Mouse (Mus musculus): ENCODE measurements around the gene Ryr1. TPM values are rescaled to one million over a fixed set of nuclear protein-coding genes. Genes with fewer than 3 reads are reported as not detected.
A peak's percentile ranks its signal among the peaks of the same experiment; 100 is the strongest.

Ryr1 gene
- polyA plus RNA-seq, 1 experiment from 2014 or later = 2.8 TPM

- Histone ChIP-seq H3K36me3 (no peaks in the 10 kb centered on the region), H3K9me3 (no peaks in the 10 kb centered on the region), H3K9ac (replicated peaks) (no peak overlapping the region), H3K27ac (replicated peaks) (no peak overlapping the region), H3K4me1 (no peaks in the 10 kb centered on the region), H3K4me2 (replicated peaks) (no peak overlapping the region), H3K27me3 (no peaks in the 10 kb centered on the region), H3K4me3 (no peak overlapping the region)
- WGBS = 88% methylated on average over 3 of the region's 3 CpGs
- ATAC-seq (ENCODE audit: low FRiP score, low read depth) = no peak
These were observed 131.6 kb downstream of the Ryr1 start for GRCm38 (mm10) chr7:28993402-28993801.

- Histone ChIP-seq H3K27me3 (no peaks in the 10 kb centered on the region), H3K9ac (replicated peaks) (no peak overlapping the region), H3K4me1 (no peaks in the 10 kb centered on the region), H3K36me3 (no peaks in the 10 kb centered on the region), H3K4me2 (replicated peaks) (no peak overlapping the region), H3K9me3 (no peaks in the 10 kb centered on the region), H3K4me3 (no peak overlapping the region), H3K27ac (replicated peaks) (no peak overlapping the region)
- 88% methylated on average over 3 of the region's 3 CpGs for WGBS
- ATAC-seq (ENCODE audit: low FRiP score, low read depth) = no peak
These were observed 132.0 kb downstream of the Ryr1 start for GRCm38 (mm10) chr7:28992997-28993396.

GRCm38 (mm10) chr7:28991616-28992015 lies 133.4 kb downstream of the Ryr1 start:
- Histone ChIP-seq H3K36me3 (no peaks in the 10 kb centered on the region), H3K9me3 (no peaks in the 10 kb centered on the region), H3K4me3 (no peak overlapping the region), H3K9ac (replicated peaks) (no peak overlapping the region), H3K4me1 (no peaks in the 10 kb centered on the region), H3K4me2 (replicated peaks) (no peak overlapping the region), H3K27ac (replicated peaks) (no peak overlapping the region), H3K27me3 (no peaks in the 10 kb centered on the region)
- 58% methylated on average over 5 of the region's 5 CpGs for WGBS
- ATAC-seq (ENCODE audit: low FRiP score, low read depth) = no peak

- Histone ChIP-seq H3K9ac (replicated peaks) (no peak overlapping the region), H3K27me3 (no peaks in the 10 kb centered on the region), H3K4me2 (replicated peaks) (no peak overlapping the region), H3K27ac (replicated peaks) (no peak overlapping the region), H3K4me1 (no peaks in the 10 kb centered on the region), H3K4me3 (no peak overlapping the region), H3K9me3 (no peaks in the 10 kb centered on the region), H3K36me3 (no peaks in the 10 kb centered on the region)
- no peak for ATAC-seq (ENCODE audit: low FRiP score, low read depth)
- 47% methylated on average over 14 of the region's 14 CpGs for WGBS
These were observed 134.2 kb downstream of the Ryr1 start for GRCm38 (mm10) chr7:28990766-28991273.

- Histone ChIP-seq H3K27ac (replicated peaks) (no peak overlapping the region), H3K4me1 (peaks cover 14% of the 10 kb centered on the region), H3K4me2 (replicated peaks) (no peak overlapping the region), H3K9ac (replicated peaks) (0 out of 2 replicates have a peak overlapping the region, but pooled peaks have one; percentile 1), H3K4me3 (no peak overlapping the region), H3K27me3 (no peaks in the 10 kb centered on the region), H3K36me3 (no peaks in the 10 kb centered on the region; the same call in 1 of the 2 replicates), H3K9me3 (no peaks in the 10 kb centered on the region)
- WGBS = 86% methylated on average over 7 of the region's 7 CpGs
- no peak for ATAC-seq (ENCODE audit: low FRiP score, low read depth)
These were observed 139.8 kb downstream of the Ryr1 start for GRCm38 (mm10) chr7:28985207-28985606.

GRCm38 (mm10) chr7:28984452-28984851 lies 140.5 kb downstream of the Ryr1 start:
- no peaks in the 10 kb centered on the region for H3K27me3 ChIP-seq
- no peak overlapping the region for H3K4me2 ChIP-seq (replicated peaks)
- H3K9ac ChIP-seq (replicated peaks) = no peak overlapping the region
- H3K9me3 ChIP-seq = no peaks in the 10 kb centered on the region
- H3K4me1 ChIP-seq = peaks cover 14% of the 10 kb centered on the region
- H3K27ac ChIP-seq (replicated peaks) = no peak overlapping the region
- no peaks in the 10 kb centered on the region; the same call in 1 of the 2 replicates for H3K36me3 ChIP-seq
- no peak for ATAC-seq (ENCODE audit: low FRiP score, low read depth)
- no peak overlapping the region for H3K4me3 ChIP-seq
- 95% methylated on average over 1 of the region's 1 CpGs for WGBS

- Histone ChIP-seq H3K36me3 (peaks cover 5% of the 10 kb centered on the region), H3K4me2 (replicated peaks) (no peak overlapping the region), H3K9ac (replicated peaks) (no peak overlapping the region), H3K27ac (replicated peaks) (no peak overlapping the region), H3K9me3 (no peaks in the 10 kb centered on the region), H3K27me3 (no peaks in the 10 kb centered on the region), H3K4me3 (no peak overlapping the region), H3K4me1 (peaks cover 14% of the 10 kb centered on the region)
- 67% methylated on average over 4 of the region's 4 CpGs for WGBS
- no peak for ATAC-seq (ENCODE audit: low FRiP score, low read depth)
These were observed 141.1 kb downstream of the Ryr1 start for GRCm38 (mm10) chr7:28983849-28984248.

GRCm38 (mm10) chr7:28983141-28983564 lies 141.8 kb downstream of the Ryr1 start:
- Histone ChIP-seq H3K9ac (replicated peaks) (no peak overlapping the region), H3K27ac (replicated peaks) (no peak overlapping the region), H3K4me3 (no peak overlapping the region), H3K36me3 (peaks cover 12% of the 10 kb centered on the region), H3K4me2 (replicated peaks) (no peak overlapping the region), H3K27me3 (no peaks in the 10 kb centered on the region), H3K9me3 (no peaks in the 10 kb centered on the region), H3K4me1 (peaks cover 14% of the 10 kb centered on the region)
- no peak for ATAC-seq (ENCODE audit: low FRiP score, low read depth)
- WGBS = 81% methylated on average over 11 of the region's 11 CpGs

GRCm38 (mm10) chr7:28982274-28983013 lies 142.5 kb downstream of the Ryr1 start:
- peaks cover 14% of the 10 kb centered on the region for H3K4me1 ChIP-seq
- H3K9ac ChIP-seq (replicated peaks) = peak overlapping the region; percentile 69
- H3K27me3 ChIP-seq = no peaks in the 10 kb centered on the region
- H3K36me3 ChIP-seq = peaks cover 19% of the 10 kb centered on the region
- H3K27ac ChIP-seq (replicated peaks) = peak overlapping the region; percentile 69
- H3K4me2 ChIP-seq (replicated peaks) = peak overlapping the region; percentile 86
- peak; percentile 41 for ATAC-seq (ENCODE audit: low FRiP score, low read depth)
- H3K9me3 ChIP-seq = no peaks in the 10 kb centered on the region
- peak overlapping the region; percentile 80 for H3K4me3 ChIP-seq
- 19% methylated on average over 19 of the region's 19 CpGs for WGBS

- peak within 1 kb of the TSS; percentile 86 for H3K4me2 ChIP-seq (replicated peaks)
- H3K36me3 ChIP-seq = peaks cover 26% of the 10 kb centered on the region
- H3K27ac ChIP-seq (replicated peaks) = peak within 1 kb of the TSS; percentile 69
- H3K4me1 ChIP-seq = peaks cover 14% of the 10 kb centered on the region
- peak; percentile 96 for ATAC-seq (ENCODE audit: low FRiP score, low read depth)
- H3K9me3 ChIP-seq = no peaks in the 10 kb centered on the region
- WGBS = under 1% methylated on average over 36 of the region's 36 CpGs
- peak within 1 kb of the TSS; percentile 80 for H3K4me3 ChIP-seq
- H3K27me3 ChIP-seq = no peaks in the 10 kb centered on the region
- peak within 1 kb of the TSS; percentile 77 for H3K9ac ChIP-seq (replicated peaks)
These were observed 143.2 kb downstream of the Ryr1 start, which contains the start of the genes Eif3k and Map4k1 for GRCm38 (mm10) chr7:28981651-28982273. Eif3k (minus strand) TSS chr7:28981864. Map4k1 (plus strand) TSS chr7:28982050.

GRCm38 (mm10) chr7:28977556-28977955 lies 147.4 kb downstream of the Ryr1 start:
- Histone ChIP-seq H3K27me3 (no peaks in the 10 kb centered on the region), H3K4me3 (no peak overlapping the region), H3K9ac (replicated peaks) (no peak overlapping the region), H3K9me3 (no peaks in the 10 kb centered on the region), H3K4me1 (peaks cover 9% of the 10 kb centered on the region), H3K36me3 (peaks cover 57% of the 10 kb centered on the region), H3K27ac (replicated peaks) (no peak overlapping the region), H3K4me2 (replicated peaks) (no peak overlapping the region)
- ATAC-seq (ENCODE audit: low FRiP score, low read depth) = no peak
- WGBS = 92% methylated on average over 9 of the region's 9 CpGs

- no peak for ATAC-seq (ENCODE audit: low FRiP score, low read depth)
- Histone ChIP-seq H3K4me1 (no peaks in the 10 kb centered on the region), H3K4me3 (no peak overlapping the region), H3K27ac (replicated peaks) (no peak overlapping the region), H3K27me3 (no peaks in the 10 kb centered on the region), H3K4me2 (replicated peaks) (no peak overlapping the region), H3K36me3 (peaks cover 72% of the 10 kb centered on the region), H3K9me3 (no peaks in the 10 kb centered on the region), H3K9ac (replicated peaks) (no peak overlapping the region)
- 86% methylated on average over 8 of the region's 8 CpGs for WGBS
These were observed 152.0 kb downstream of the Ryr1 start for GRCm38 (mm10) chr7:28973025-28973424.

Measured in midbrain, embryonic 12.5 days (tissue).